Mouse (Mus musculus) heart, adult 8-10 months (tissue): ENCODE measurements around the gene Bcl11b. TPM values are rescaled to one million over a fixed set of nuclear protein-coding genes. Genes with fewer than 3 reads are reported as not detected.

Source experiments
- DNase-seq: peaks from one replicate; pipeline ENCODE4 v3.0.0; 2022; ENCODE audit warnings: low spot score
- total RNA-seq, 4 experiments: library from RNA; stranded (reverse); gene quantifications; 2 replicates each; pipeline ENCODE4 v1.2.4; 2022

Bcl11b gene
- total RNA-seq = 1 to 10 TPM in 2 of 4 experiments, under 1 TPM in 2; 0.75 to 1.8 (median 0.99) TPM

DNA sequence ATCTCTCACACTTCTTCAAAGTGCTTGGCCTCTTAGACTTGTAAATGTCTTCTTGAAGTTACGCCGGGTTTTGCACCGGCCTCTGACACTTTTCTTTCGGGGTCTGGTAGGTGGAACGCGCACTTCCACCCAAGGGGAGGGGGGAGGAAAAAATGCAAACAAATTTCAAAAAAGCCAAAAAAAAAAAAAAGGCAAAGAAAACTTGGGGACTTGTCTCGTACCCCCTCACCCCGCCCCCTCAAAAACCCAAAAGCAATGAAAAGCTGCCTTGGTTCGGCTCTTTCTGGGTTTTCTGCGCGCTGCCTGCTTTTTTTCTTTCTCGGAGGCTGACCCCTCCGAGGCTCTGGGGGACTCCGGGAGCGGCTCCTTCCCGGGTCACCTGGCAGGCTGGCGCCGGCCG lies at the start of gene Bcl11b:
Gene Bcl11b, minus strand, starts transcription at position 120 of the 400 bp plus-strand sequence.
- DNase-seq = no peak

DNA sequence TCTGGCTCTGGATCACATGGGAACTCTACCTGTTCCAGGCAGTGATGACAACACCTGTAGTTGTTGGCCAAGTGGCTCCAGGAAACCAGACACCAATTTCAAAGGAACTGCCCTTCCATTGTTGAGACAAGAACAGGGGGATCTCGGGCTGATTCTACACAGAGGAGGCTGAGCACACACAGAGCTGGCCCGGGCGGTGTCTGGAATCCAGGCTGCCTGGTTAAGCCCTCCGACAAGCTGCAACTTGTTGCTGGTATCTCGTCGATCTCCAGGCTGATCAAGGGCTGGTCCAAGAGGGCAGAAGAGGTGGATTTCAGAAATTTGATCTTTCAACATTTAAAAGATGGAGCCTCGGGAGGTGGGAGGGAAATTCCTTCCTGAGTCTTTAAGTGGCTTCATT lies 47.6 kb upstream of the Bcl11b start:
- DNase-seq = no peak

DNA sequence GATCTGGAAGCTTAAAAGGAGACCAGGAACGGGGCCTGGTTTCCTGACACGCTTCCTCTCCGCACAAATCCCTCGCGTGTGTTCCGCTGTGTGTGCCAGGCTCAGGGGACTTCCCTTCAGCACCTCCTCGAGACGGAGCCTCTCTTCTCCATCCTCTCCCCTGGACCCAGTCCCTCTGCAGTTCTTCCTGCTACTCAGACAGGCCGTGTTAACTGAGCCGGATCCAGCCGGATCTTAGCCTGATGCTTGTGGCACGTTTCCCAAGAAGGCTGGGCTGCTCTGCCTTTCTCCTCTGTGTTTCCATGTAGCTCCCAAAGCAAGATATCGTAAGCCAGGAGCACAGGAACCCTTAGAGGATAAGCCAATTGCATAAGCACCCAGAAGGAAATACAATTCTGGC lies 46.2 kb upstream of the Bcl11b start:
- DNase-seq = peak; percentile 10

DNA sequence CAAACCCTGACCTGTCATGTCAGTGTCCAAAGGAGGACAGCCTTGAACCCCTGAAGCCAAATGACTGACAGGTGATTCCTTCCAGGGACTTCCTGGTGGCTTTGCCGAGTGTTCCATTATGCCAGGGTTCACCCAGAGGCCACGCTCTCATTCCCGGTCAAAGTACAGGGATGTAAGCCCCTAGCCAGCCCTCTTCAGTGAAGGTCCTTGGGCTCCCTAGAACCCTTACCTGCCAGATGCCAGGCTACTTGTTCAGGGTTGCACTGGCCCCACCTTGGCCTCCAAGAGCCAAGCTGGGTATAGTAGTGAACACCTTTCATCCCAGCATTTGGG lies 38.8 kb upstream of the Bcl11b start:
- no peak for DNase-seq

DNA sequence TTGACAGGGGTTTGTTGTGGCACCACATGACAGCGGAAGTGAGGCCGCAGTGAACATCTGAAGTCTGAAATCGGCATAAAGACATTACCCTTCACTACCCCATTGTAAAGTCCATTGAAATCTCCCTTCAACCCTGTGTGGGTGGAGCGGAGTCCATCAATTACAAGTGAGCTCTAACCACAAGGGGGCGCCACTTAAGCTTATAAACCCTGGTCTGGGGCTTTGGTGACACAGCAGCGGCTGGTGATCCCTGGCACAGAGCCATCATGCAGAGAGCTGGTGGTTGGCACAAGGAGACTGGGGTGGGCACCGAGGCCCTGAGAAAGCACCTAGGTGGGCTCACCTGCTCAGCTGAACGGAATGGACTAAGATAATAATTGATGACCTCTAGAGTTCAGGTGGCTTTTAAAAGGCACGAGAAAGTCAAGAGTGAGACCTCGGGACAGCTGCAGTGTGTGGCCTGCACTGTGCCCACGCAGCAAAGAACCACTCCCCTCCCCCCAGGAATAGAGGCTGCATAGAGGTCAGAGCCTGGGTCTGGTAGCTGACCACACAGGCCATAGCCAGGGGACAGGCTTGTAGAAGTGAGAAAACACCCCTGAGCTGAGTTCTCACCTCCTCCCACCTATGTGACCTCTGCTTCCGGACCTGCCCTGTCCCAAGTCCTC lies 38.3 kb upstream of the Bcl11b start:
- DNase-seq = peak; percentile 51

DNA sequence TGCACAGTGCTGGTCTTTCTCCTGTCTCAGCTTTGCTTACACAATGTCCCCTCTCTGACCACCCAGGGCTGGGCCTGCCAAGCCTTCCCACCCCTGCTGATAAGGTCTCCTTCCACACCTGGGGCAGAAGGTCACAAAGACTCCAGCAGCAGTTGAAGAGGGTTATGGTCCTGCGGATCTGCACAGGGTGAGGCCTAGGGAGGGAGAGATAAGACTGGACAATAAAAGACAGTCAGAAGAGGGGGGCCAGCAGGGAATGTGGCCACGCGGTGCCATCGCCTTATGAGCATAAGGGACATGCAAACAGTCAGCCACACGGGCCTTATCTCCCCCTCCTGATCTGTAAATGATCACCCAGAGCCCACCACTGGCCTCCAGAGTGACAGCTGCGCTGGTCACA lies 34.0 kb upstream of the Bcl11b start:
- no peak for DNase-seq

DNA sequence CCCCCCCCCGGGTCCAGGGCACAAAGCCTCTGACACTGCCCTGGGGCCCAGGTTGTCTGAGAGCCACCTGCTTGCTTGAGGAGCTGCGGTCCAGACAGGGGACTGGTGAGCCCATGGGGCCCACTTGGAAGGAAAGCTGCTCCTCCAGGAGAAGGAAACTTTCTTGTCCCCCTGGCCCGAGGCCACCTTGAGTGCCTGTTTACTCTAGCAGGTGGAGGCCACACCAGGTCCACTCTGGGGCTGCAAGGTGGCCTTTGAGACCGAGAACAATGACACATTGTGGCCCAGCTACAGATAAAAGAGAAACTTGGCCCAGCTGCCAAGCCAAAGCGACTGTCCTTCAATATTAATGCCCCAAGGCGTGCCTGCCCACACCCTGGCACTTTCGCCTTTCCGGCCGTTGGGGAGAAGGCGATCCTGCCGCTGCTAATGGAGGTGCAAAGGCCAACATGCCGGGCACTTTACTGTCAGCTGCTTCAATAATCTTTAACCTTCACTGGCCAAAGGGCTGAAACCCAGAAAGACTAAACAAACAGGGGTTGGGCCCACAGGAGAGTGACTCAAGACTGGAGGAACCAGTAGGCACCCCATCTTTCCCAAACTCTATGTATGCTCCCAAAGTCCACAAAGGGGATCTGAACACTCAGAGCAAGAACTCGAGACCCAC lies 32.1 kb upstream of the Bcl11b start:
- no peak for DNase-seq

DNA sequence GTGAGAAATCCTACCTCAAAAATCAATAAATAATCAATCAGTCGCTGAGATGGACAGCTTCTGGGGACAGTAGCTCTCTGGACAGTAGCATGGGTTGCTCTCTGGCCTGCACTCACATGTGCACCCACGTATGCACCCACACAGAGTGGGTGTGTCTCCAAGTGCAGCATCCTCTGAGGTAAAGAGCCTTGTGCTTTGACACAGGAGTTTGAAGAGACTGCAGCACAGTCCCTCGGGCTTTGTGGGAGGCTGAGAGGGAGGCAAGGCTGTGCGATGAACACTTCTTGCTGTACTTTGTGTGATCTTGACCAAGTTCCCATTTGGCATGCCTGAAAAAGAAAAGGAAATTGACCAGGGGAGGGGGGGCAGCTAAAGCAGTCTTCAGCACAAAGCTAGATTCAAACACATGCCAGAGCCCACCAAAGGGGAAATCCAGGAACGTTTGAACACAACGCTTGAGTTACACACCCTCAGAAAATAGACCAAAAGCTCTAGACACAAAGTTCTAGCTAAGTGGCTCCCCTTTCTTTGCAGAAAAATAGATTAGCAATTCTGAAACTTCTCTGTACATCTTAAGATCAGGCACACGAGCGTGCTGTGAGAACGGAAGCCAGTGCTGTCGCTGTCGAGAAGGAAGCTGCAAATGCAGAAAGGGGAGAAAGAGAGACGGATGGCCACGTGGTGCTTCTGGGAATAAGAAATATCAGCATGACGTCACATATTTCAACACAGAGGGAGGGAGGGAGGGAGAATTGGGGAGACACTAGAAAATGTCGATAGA lies 19.6 kb upstream of the Bcl11b start:
- DNase-seq = no peak

DNA sequence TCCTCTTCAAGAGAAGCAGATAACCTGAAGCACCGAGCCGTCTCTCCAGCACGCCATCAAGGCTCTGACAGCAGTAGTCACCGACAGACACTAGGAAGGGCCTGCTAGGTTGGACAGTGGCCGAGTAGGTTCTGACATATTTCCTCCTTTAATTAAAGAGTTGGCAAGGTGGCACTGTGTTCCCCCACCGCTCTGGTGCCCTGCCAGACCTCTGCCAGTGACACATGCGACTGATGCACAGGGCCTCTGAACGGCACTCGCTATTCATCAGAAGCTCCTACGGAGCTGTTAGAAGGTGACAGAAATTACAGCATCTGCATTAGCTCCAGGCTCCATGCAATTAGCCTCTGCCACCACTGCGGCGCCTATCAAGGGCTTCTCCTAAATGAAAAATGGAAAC lies 8.6 kb upstream of the Bcl11b start:
- DNase-seq = no peak

DNA sequence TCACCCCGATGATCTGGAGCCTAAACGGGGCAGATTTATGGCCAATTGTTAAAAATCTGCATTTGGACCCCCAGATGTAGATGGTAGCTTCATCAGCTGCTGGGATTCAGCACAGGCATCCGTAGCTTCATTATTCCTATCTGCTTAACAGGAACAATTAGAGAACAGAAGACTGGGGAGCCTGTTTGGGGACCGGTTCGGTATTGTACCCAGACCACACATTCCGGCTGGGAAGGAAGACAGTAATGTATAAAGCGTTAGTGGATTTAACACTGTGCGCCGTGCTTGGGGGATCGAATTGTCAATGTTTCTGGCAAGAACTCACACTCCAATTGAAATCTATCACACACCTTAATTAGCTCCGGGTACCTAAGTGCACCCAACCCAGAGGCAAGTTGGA lies 6.9 kb upstream of the Bcl11b start:
- no peak for DNase-seq

DNA sequence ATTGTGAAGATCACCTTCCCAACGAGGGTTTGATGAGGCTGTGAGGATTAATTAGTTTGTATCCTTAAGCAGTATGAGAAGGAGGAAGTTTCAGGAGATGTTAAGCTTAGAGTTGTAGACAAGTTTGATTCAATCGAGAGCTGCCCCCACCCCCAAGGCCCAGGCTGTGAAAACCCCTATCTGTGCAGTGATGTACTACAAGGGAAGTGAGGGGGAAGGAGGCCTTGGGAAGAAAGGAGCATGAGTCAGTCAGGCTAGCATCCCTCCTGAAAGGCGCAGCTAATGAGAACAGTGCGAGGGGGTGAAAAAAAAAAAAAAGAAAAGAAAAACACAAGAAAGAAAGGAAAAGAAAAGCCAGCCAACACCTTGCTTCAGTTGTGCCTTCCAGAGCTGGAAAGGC lies 5.8 kb upstream of the Bcl11b start:
- DNase-seq = no peak

DNA sequence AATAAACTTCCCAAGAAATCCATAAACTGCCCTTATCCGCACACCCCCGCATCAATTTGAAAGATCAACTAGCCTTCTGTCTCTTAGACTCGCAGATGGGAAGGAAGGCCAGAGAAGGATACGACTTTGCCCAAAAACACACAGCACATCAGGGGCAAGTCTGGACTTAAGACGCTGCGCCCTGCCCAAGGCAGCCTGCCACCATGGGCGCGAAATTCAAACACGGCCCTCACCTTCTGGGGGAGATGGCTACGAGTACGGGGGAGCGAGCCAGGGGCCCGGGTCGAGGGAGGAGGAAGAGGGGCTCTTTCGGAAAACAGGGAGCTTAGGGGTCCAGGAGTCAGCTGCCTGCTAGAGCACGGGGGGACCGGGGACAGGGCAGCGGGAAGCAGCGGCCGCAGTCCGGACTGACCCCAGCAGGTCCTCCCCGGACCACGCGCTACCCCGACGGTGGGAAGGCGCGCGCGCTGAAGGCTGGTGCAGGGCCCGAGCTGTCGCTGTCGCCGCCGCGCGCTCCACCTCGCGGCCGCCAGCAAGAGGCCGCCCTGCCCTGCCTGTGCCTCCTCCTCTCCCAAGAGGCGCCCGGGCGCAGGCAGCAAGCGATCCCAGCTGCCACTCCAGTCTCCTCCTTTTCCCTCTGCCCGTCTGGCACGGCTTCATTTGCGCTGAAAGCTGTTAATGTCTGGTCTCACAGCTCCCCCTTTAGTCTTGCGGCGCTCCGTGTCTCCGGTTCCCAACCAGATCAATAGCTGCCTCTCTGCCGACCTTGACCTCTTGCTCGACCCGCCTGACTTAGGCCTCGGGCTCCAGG lies 2.6 kb upstream of the Bcl11b start:
- DNase-seq = no peak

DNA sequence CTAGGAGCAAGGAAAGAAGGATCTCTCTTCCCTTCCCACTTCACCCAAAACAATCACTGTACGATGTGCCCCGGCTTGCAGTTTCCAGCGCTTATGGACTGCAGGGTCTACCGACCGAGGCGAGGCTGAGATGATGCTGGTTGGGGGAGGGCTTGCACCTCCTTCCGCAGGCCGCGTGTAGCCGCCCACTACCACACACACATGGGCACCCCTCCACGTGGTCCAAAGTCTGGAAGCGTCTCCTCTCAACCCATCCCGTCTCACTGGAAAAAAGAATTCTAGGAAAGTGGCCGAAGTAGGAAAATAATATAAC lies 2.0 kb upstream of the Bcl11b start:
- DNase-seq = no peak

DNA sequence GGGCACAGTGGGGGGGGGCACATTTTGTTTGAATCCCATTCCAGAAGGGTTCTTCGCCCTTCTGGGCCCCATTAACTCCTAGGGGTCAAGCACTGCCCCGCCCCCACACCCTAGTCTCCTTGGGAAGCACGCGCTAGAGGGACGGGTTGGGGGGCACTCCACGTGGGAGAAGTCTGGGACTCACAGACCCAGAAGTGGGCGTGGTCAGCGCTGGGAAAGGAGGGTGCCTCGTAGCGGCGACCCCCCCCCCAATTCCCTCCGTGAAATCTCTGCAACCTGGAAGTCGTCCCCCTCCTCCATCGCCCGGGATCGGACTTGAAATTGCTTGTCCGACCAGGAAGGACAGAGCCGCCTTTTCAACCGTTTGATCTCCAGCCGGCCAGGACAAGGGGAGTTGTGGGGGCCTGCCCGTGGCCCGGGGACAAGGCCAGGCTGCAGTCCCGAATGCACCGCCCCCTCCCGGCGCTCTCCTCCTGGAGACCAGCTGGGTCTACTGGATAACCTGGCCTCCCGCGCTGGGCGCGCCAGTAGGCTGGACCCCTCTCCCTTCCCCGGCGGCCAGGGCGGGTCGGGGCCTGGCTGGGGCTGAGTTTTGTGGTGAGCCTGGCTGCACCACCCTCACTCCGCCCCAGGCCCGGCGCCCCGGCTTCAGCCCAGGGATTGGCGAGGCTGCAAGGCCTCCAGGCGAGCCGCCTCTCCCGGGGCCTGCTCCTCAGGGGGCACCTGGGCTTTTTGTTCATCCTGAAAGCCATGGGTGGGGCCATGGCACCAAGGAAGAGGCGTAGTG lies 1.5 kb upstream of the Bcl11b start:
- no peak for DNase-seq

DNA sequence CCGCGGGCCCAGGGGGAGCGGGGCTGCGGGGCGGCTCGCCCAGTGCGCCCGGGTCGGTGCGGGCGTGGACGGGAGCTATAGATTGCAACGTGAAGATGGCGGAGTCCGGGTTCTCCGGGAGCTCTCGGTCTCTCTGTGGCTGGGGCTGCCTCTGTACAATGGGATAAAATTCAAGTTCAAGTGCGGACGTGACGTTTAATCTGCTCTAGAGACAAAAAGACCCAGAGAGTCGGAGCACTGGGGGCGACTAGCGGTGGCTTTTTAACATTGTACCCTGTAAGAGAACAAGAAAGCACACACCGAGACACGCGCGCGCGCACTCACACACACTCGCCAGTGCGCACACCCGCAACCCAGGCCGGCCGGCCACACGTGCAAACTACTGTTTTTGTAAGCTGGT lies 526 bp upstream of the Bcl11b start:
- peak; percentile 15 for DNase-seq

DNA sequence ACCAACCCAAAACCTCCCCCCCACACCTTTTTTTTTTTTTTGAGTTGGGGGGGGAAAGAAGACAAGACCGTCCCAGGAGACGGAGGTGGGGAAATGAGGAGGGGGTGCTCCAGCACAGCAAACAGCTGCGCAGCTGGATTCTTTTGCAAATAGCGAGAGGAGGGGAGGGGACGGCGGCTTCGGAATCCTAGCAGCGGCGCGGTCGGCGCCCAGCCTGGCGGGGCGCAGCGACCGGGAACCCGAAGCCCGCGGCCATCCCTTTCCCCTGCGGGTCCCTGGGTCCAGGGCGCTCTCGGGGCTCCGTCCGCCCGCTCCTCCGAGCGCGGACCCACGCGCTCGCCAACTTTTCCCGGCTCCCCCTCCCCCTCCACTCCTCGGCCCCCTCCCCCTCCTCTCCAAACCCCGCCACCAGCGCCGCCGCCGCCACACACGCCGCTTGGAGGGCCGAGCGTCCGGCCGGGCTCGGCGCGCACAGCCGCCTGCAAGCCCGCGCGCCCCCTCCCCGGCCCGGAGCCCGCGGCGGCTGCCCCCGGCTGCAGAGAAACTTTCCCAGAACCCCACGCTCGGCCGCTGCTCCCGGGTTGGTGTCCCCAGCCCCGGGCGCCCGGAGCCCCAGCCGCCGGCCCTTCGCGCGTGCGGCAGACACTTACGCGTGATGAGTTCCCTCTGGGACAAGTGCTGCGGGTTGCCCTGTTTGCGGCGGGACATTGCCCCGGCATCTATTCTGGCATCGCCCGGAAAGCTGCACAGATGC lies 789 bp downstream of the Bcl11b start:
- no peak for DNase-seq

DNA sequence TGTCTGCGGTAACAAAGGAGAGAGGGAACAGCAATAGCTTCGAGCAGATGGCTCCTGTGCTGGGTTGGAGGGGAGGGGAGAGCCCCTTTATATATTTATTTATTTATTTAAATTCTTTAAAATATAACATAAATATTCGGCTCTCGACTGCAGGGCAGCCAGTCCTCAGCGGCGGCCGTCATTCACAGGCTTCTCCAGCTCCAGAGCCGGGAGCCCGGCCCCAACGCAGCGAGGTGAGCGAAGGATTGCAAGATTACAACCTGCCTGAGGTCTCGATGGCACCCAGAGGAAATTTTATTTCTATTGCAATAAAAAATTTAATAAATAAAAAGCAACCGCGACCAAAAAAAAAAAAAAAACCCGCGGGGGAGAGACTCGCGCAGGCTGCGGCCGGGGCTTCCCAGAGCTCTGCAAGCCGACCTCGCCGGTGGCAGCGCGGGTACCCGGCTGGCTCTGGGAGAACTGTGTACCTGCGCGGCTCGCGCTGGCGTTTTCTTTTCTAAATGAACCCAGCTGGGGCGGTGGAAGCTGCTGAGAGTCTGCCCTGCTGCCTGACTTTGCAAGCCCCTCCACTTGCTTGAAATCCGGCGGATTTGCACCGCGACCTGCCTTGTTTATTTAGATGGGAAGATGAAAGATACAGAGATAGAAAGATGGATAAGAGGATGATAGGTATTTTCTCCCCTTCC lies 1.6 kb downstream of the Bcl11b start:
- no peak for DNase-seq

DNA sequence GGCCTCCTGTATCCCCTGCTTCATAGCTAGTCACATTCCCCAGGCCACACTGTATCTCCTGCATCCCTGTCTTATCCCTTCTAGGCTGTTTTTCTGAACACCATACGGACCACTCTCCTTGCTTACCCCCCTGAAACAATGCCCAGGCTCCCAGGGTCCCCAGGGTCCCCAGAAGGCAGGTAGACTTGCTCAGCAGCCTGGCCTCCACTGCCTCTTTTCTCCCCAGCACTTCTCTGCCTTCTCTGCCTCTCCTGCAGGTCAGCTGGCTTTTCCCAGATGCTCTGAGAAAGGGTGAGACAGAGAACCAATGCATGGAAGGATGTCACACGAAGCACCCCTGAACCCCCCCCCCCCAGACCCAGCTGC lies 2.7 kb downstream of the Bcl11b start:
- DNase-seq = no peak

DNA sequence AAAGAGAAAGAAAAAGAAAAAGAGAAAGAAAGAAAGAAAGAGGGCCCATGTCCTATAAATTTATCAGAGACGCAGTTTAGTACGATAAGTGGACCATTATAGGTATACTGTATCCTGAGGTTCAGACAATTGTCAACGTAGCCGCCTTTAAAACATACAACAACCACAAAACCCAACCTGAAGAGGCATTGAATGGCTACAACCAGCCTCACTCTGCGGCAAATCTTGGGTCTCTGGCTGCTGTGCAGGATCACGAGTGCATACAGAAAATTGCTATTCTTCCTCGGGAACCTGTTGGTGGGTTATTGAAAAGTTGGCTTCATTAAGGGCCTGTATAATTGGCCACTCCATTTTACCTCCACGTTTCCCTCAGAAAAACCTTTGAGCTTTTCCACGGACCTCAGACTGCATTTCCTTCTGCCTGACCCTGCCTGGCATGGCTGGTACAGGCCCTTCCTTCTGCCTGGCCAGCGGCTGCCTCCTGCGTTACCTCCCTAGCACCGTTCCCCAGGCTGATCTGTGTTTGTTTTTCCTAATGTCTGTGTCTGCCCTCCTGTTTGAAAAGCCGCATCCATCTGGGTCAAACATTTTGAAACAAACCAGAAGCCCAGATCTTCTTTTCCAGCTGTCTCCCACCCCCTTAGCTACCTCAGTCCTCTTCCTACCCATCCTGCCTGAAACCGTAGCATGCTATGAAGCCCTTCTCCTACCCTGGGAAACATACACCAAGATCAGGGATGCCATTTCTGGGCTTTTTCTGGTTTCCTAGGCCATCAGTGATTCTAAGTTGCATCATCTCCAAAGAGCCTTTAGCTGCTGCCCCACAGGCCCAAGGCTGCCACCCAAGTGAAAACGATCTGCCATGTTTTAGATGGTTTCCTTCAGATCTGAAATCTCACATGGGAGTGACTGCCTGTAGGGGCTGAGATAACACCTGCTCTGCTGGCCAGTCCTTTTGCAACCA lies 3.4 kb downstream of the Bcl11b start:
- DNase-seq = no peak
